Mouse (Mus musculus) right cerebral cortex, postnatal 25 days (tissue): Measurements from ENCODE around the gene Mvb12a.
"Not testable (repeated sequence)": the region's sequence is repeated elsewhere in the genome, so short reads cannot be mapped to it uniquely, and the experiment has no call there.

Source experiments
- DNase-seq: peaks from one replicate; pipeline ENCODE4 v3.0.0; 2022

Gene Mvb12a

DNA sequence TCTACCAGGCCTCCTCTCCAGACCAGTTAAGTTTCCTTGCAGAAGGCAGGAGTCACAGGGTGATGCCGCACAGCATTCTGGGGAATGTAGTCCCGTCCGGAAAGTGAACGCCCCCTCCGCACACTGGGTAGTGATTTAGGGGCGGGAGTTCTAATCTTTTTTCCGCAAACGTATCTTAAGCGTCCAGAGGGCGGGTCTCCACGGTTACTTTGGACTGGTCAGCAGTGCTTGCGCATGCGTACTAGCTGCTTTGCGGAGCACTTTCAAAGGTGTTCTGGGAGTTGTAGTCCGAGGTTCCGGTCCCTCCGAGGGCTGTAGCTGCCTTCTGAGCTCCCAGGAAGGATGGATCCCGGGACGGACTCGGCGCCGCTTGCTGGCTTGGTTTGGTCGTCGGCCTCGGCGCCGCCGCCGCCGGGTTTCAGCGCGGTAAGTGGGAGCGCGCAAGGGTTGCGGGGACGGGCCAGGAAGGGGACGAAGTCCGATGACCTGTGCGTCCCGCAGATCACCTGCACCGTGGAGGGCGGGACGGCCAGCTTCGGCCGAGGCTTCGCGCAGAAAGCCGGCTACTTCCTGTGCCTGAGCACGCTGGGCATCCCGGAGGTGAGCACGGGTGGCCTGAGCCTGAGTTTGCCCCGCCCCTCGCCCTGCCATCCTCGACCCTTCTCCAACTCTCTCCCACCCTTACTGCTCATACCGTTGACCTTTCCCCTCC is at the start of gene Mvb12a:
TSS of gene Mvb12a (plus strand) at position 291 of the 712 bp plus-strand sequence.
- peak; percentile 96 for DNase-seq

DNA sequence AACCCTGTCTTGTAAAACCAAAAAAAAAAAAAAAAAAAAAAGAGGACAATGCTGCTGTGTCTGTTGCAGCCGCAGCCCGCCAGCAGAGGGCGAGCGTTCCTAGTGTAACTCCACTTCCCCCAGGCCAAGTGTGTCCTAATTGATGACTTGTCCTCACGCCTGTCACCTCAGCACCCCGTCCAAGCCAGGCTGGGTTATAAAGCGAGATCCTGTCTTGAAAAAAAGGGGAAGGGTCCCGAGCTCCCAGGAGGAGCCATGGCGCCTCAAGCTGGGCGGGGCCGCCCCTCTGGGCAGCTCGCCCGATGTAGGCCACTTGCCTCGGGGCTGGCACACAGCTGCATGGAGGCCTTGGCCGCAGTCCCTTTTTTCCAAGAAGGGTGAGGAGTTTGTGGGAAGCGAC is 47.7 kb upstream of the Mvb12a start:
- peak; percentile 77 for DNase-seq

DNA sequence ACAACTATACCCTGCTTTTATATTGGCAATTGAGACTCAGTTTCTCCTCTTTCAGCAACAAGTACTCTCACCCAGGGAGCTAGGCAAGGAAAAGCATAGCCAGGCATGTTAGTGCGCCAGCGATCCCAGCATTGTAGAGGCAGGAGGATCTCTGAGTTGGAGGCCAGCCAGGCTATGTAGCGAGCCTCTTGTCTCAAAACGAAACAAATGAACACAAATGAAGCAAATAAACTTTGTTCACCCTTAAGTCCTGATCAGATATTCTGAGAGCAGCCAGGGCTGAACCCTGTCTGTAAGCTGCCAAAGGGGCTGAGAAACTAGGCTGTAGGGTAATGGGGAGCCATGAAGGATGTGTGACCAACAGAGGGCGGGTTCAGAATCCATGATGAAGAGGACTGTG is 46.9 kb upstream of the Mvb12a start:
- DNase-seq = no peak

DNA sequence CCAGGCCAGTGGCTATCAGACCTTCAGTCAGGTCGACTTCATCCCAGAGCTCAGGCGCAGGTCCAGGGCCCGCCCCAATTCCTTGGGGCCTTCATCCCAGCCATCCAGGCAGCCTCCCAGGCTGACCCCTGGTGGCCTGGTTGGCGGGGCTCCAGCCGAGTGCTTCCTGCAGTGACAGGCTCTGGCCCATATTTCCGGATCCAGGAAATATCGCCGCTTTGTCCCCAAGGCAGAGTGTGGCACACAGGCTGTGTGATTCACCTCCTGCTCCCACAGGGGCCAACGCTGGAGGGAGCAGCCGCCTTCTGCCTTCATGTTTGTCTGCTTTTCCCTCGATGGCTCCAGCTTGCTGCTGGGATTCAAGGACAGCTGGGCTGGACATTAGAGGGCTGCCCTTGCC is 46.2 kb upstream of the Mvb12a start:
- DNase-seq = no peak

DNA sequence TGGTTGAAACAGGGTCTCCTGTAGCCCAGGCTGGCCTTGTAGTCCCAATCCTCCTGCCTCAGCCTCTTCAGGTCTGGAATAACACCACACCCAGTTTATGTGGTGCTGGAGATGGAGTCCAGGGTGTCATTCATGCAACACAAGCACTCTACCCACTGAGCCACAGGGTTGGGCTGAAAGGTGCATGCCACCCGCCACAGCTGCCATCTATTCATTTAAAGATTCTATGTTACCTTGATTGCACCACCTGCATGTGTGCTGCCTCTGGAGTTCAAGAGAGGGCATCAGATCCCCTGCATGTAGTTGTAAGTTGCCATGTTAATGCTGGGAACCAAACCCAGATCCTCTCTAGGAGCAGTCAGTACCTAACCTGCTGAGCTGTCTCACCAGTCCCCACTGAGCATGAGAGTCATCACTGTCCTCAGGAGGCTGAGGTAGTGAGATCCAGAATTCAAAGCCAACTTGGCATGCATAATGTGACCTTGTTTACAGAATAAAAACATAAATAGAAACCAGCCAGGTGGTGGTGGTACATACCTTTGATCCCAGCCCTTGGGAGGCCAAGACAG is 45.6 kb upstream of the Mvb12a start:
- DNase-seq = no peak

DNA sequence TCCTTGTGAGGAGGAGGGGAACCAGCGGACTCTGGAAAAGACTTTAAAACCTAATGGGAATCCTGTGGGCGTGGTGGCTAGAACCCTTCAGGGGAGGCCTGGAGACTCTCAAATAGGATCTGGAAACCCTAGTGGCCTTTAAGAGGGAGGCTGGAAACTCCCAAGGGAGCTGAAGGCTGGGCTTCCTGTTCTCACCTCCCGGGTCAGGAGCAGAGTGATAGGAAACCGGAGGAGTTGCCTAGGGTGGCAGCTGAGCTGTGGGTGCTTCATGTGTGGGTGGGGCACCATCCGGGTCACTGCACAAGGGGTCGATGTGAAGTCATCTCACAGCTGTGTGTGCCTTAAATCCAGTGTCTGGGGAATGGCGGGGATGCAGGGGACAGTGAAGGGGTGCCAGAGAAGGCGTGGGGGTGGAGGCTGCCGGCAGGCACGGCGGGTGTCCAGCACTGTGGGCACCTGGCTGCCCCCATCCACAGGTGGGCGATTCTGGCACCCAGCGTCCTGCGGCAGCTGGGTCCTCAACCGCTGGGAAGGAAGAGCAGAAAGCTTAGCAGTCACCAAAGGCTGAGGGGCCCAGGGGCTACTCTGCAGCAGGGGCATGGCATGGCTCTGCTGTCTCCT is 44.7 kb upstream of the Mvb12a start:
- DNase-seq = no peak

DNA sequence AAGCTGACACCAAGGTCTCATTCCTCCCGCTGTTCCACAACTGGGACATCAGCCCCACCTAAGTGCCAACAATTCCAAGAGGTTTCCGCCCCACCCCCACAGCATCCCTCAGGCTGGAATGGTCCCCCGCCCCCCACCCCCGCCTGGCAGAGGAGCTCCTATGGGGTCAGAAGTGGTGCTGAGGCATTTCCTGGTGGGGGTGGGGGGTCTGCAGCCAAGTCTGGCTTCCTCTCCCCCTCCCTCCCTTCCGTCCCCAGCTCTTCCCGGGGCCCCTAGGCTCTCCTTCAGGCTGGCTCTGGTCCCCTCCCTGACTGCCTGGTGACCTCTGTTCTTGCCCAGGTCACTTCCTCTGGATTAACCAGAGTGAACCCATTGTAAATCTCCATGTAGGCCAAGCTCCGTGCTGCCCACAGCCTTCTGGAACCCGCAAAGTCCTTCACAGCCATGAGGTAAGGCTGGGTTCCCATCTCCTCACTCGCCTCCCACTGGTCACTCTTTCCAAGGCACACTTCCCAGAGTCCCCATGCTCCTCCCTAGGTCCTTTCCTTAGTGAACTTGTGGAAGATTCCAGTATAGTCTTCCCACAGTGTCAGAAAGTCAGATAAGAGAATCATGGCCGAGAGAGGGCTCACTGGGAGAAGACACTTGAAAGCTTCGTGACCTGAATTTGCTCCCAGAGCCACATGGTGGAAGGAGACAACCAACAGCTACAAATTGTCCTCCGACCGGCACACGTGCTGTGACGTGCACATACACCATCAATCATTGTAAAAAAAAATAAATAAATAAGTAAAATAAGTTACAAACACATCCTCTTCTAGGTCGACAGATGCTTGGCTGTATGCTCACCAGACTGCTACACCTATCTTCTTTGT is 43.7 kb upstream of the Mvb12a start:
- DNase-seq = no peak

DNA sequence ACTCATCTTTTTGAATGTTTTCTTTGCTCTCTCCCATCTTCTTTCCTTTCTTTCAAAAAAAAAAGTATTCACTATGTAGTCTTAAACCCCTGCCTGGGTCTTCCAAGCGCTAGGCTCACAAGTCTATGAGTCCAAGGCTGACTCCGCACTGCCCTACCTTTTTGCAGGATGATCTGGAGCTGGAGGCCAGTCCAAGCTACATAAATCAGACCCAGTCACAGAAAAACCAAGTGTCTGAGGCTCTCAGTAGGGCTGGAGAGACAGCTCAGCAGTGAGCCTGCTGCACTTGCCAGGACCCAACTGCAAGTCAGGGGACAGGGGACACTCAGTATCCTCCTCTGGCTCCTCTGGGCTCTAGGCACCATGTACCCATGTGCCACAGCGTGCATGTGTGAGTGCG is 38.4 kb upstream of the Mvb12a start:
- no peak for DNase-seq

DNA sequence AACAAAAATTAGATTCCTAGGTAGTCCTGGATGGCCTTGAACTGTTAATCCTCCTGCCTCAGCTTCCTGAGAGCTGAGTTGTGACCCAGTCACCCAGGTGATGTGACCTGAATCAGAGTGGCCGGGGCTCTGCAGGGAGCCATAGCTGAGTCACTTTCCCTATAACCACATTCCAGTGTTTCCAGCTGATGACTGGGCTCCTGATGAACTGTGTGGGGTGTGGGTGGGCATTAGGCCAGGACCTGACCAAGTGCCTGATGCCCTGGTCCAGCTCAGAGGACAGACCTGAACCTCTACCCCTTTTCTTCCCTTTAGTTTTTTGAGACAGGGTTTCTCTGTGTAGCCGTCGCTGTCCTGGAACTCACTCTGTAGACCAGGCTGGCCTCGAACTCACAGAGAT is 37.4 kb upstream of the Mvb12a start:
- DNase-seq = no peak

DNA sequence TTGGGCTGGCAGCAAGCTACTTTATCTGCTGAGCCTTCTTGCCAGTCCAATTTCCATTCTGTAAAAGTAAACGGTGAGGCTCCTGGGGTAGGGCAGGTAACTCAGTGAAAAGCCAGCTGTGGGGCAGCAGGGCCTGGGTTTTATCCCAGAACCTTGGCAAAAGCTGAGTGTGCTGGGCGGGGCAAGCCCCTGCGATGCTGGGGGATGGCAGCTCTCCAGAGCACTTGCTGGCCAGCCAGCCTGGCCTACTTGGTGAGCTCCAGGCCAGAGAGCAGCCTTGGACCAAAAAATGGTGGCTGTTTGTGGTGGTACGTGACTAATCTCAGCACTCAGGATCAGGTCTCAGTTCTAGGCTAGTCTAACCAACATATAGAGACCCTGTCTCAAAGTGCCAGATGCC is 36.7 kb upstream of the Mvb12a start:
- DNase-seq = no peak

DNA sequence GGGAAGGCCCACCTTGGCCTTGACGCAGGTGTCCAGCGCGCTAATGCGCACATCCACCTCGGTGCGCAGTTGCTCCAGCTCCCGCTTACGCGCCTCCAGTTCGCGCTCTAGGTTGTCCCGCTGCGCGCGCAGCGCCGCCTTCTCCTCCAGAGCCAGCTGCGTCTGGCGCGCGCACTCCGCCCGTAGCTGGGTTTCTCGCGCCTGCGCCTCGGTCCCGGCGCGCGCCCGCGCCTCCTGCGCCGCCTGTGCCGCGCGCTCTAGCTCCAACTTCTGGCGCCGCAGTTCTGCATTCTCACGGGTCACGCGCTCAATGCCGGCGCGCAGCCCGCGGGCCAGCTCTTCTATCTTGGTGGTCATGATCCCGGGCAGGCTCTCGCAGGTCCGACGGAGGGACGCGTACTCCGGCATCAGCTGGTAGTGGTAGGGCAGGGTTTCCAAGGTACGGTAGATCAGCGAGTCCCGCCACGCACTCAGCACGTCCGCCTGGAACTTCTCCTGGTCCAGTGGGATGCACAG is 35.1 kb upstream of the Mvb12a start:
- DNase-seq = peak; percentile 86

DNA sequence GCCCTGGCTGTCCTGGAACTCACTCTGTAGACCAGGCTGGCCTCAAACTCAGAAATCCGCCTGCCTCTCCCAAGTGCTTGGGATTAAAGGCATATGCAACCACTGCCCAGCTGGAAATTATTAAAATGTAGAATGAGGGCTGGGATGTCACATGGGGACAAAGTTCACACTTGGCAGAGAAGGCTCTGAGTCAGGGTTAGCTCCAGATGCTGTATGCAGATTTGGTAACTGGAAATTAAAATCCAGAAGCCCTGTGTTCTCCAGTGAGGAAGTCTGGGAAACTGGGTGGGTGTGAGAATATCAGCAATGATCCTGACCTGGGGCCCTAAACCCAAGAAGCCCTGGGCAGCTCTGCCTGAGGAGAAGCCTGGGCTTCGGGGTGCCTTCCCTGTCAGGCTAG is 33.4 kb upstream of the Mvb12a start:
- no peak for DNase-seq

DNA sequence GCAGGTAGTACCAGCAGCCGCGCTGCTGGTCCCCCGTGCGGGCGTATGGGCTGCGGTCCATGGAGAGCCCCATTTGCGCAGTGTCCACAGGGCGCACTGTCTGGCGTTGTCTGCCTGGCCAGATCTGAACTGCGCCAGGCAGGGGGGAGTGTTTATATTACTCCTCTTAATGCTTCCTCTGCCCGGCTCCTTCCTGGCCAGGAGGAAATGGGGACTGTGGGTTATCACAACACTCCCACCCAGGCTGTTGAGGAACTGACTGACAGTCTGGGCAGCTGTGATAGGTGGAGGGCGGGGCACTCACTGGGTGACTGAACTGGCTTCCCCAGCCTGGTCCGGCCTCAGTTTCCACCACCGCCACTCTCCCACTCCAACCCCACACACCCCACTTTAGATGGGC is 31.1 kb upstream of the Mvb12a start, which contains the start of gene Plvap:
TSS of gene Plvap (minus strand) at position 109 of the 400 bp plus-strand sequence.
- DNase-seq = no peak

DNA sequence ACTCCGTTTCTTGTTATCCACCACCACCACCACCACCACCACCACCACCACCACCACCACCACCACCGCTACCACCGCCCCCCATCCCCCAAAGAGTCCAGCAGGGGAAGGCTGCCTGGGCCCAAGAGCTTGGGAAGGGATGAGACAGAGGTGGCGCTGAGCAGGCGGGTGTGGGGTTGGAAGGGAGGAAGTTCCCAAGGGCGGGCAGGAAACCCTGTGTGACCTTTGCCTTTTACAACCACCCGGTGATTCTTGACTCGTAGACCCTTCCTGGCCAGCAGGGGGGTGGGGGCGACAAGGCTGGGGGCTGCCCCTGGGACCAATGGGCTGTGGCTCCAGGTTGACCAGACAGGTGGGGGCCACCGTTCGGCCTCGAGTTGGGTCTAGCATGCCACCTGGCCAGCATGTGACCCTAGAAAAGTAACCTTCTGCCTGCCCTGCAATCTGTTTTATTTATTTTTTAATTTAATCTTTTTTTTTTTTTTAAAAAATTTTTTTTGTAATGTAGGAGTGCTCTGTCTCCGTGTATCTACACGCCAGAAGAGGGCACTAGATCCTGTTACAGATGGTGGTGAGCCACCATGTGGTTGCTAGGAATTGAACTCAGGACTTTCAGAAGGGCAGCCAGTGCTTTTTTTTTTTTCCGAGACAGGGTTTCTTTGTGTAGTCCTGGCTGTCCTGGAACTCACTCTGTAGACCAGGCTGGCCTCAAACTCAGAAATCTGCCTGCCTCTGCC is 29.5 kb upstream of the Mvb12a start:
- no peak for DNase-seq

DNA sequence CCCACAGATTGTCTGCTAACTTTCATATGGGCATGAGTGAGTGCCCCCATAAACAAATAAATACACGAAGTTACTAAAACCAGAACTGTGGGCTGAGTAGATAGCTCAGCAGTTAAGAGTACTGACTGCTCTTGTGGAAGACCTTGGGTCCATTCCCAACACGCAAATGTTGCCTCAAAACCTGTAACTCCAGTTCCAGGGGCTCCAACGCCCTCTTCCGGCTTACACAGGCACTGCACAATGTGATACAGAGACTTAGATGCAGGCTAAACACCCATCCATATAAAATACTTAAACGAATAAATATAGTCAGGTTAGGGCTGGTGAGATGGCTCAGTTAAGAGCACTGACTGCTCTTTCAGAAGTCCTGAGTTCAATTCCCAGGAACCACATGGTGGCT is 27.7 kb upstream of the Mvb12a start:
- DNase-seq = no peak

DNA sequence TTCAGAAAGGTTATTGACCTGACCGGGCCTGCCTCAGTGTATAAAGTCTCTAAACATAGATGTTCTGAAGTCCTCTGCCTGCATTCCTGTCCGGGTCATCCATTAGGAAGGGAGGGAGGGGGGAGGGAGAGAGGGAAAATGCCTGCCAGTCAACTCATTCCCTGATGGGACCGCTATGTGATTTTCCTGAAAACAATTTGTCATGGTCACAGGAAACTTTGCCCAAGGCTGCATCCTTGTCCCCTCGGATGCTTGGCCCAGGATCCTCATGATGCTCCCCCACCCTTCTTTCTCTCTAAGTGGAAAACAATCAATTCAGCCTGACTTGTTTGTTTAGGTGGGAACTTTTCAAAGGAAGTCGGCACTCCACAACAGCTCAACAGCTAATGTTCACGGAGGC is 25.9 kb upstream of the Mvb12a start:
- DNase-seq = no peak

DNA sequence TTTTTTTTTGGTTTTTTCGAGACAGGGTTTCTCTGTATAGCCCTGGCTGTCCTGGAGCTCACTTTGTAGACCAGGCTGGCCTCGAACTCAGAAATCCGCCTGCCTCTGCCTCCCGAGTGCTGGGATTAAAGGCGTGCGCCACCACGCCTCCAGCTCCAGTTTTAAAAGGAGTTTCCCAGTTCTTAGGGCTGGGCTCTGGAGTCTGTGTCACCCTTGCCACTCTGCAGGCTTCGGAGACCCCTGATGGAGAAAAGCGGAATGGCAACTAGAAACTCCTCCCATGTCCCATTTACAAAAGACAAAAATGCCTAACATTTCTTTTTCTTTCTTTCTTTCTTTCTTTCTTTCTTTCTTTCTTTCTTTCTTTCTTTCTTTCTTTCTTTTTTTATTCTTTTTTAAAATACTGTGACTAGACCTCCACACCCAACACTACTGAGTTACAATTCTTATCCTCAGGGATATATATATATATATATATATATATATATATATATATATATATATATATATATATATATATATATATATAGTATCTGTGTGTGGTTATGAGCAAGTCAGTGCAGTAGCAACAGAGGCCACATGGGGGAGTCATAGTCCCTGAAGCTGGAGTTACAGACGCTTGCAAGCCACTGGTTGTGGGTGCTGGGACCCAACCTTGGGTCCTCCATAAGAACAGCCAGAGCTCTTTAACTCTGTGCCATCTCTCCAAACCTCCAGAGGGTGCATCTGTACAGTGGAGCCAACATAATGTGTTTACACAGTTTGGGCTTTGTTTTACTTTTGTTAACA is 23.5 kb upstream of the Mvb12a start:
- not testable (repeated sequence) for DNase-seq

DNA sequence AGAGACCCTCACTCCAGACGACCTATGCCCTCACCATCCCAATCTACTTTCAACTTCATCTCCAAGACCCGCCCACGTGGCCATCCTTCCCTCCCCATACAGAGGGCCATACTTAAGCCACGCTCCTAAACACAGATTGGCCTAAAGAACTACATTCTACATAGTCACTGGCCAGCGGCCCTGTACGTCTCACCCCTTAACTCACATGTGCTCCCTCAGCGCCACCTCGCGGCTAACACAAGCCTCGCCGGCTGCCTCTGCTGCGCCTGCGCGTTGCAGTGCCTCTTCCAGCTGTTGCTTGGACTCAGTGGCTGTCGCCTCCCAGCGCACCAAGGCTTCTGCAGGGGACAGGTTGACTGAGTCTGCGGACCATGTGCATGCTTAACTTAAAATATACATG is 21.1 kb upstream of the Mvb12a start:
- peak; percentile 84 for DNase-seq

DNA sequence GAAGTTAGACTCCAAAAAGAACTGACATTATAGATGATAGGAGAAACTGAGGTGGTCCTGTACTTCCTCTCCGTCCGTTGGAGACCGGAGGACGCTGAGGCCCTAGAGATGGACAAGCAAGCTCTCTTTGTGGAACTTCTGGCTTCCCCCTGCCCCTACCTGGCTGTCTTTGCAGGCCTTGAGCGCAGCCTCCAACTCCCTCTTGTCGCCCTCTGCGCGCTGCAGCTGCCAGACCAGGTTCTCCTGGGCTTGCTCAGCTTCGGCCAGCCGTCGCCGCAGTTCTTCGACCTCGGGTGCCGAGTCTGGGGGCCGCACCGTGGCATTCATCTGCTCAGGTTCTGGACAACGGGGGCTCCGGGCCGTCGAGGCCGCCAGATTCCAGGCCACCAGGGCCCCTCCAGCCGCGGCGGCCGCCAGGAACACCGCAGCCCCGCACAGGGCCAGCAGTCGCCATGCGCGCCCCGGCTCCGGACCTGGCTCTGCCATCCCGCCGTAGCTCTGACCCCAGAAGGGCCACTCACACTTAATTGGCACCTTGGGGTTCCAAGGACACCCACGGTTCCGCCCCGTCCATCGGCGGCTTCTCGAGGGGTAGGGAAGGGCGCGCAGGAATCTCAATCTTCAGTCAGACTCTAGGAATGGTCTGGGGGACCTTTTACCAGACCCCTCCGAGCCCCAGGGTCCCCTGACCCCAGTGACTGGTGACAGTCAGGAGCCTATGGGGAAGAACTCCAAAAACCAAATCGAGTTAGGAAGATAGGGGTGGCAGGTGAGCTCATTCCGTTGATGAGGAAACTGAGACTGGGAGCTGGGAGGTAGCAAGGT is 17.3 kb upstream of the Mvb12a start, which contains the start of gene Ccdc194:
TSS of gene Ccdc194 (minus strand) at position 486 of the 825 bp plus-strand sequence.
- no peak for DNase-seq

DNA sequence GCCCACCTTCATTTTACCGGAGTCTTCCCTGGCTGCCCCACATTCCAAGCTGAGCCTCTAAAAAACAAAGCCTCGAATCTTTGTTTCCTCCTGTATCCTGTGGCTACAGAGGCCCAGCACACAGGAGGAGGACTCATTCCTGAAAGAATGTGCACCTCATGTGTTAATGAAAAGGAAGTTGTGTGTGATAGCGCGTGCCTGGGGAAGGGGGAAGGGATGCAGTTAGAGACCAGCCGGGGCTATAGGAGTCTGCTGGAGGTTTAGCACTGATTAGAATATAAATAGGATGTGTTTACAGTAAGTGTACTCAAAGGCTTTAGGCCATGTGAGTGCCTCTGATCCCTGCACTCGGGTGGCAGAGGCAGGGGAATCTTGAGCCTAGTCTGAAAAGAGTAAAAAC is 16.4 kb upstream of the Mvb12a start:
- DNase-seq = no peak
